Mouse (Mus musculus): ENCODE measurements around the gene Iqgap1.

DNA sequence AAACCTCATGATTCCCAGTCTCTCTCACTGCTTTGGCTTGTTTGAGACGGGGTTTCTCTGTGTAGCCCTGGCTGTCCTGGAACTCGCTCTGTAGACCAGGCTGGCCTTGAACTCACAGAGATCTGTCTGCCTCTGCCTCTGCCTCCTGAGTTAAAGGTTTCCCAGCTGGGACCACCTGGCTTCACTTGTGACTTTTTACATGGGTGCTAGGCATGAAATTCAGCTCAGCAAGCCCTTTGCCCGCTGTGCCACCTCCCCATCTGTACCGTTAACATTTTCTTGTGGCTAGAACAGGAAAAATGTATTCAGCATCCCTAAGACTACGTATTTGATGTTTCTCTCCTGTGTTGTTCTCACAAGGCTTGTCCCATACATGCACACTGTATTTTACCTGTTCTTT lies 24.7 kb upstream of the Iqgap1 start:
- no peak for TF ChIP-seq CTCF (IDR thresholded peaks at IDR 0.05; ENCODE audit: low read depth, low read length)
- no peak for TF ChIP-seq POLR2A (IDR thresholded peaks at IDR 0.05; ENCODE audit: extremely low read depth, insufficient read depth, low read length)
